Mouse (Mus musculus) urinary bladder, adult 18-20 months (tissue): ENCODE measurements around the gene Slc25a53.
"Not testable (repeated sequence)": the region's sequence is repeated elsewhere in the genome, so short reads cannot be mapped to it uniquely, and the experiment has no call there.

Experiments
- DNase-seq, 2 experiments: peaks; one replicate each; pipeline ENCODE4 v3.0.0; 2022; ENCODE audit warnings: low spot score in 2 of 2, mixed read lengths in 2 of 2

Gene Slc25a53

GRCm38 (mm10) chrX:137038000-137038483 lies at the start of gene Slc25a53:
Gene Slc25a53 (minus strand): TSS chrX:137038302.
- DNase-seq, result peak; percentile 64 to 74

- DNase-seq, result no peak
These were observed 25.1 kb upstream of the Slc25a53 start for GRCm38 (mm10) chrX:137063202-137063601.

- peak; percentile 50 to 55 for DNase-seq
These were observed 11.5 kb upstream of the Slc25a53 start, which contains the start of gene Fam199x for GRCm38 (mm10) chrX:137049425-137050225. Gene Fam199x (plus strand): TSS chrX:137049594.

- DNase-seq, result no peak
These were observed 10.9 kb upstream of the Slc25a53 start for GRCm38 (mm10) chrX:137049060-137049424.

GRCm38 (mm10) chrX:137038502-137038901 lies 400 bp upstream of the Slc25a53 start:
- no peak for DNase-seq

- DNase-seq, result no peak
These were observed 567 bp downstream of the Slc25a53 start for GRCm38 (mm10) chrX:137037470-137037999.

GRCm38 (mm10) chrX:137034322-137034721 lies 3.8 kb downstream of the Slc25a53 start:
- no peak for DNase-seq

GRCm38 (mm10) chrX:137031726-137032125 lies 6.4 kb downstream of the Slc25a53 start:
- no peak for DNase-seq

- no peak for DNase-seq
These were observed 7.2 kb downstream of the Slc25a53 start for GRCm38 (mm10) chrX:137030916-137031315.

GRCm38 (mm10) chrX:137019310-137019709 lies 18.8 kb downstream of the Slc25a53 start:
- DNase-seq, result peak; percentile 8 to 20

- no peak for DNase-seq
These were observed 20.4 kb downstream of the Slc25a53 start for GRCm38 (mm10) chrX:137017668-137018067.

GRCm38 (mm10) chrX:137015099-137015709 lies 22.9 kb downstream of the Slc25a53 start:
- no peak for DNase-seq

GRCm38 (mm10) chrX:136996256-136996655 lies 41.8 kb downstream of the Slc25a53 start:
- no peak for DNase-seq

- DNase-seq, result no peak
These were observed 44.5 kb downstream of the Slc25a53 start for GRCm38 (mm10) chrX:136993641-136994040.

- DNase-seq, result no peak
These were observed 45.0 kb downstream of the Slc25a53 start, which contains the start of gene Zcchc18 for GRCm38 (mm10) chrX:136992978-136993547. Gene Zcchc18 (plus strand): TSS chrX:136993155.

GRCm38 (mm10) chrX:136992191-136992965 lies 45.7 kb downstream of the Slc25a53 start:
- no peak for DNase-seq

GRCm38 (mm10) chrX:136991274-136991673 lies 46.8 kb downstream of the Slc25a53 start:
- no peak for DNase-seq

- DNase-seq, result no peak
These were observed 52.1 kb downstream of the Slc25a53 start for GRCm38 (mm10) chrX:136986039-136986438.

GRCm38 (mm10) chrX:136978616-136979015 lies 59.5 kb downstream of the Slc25a53 start:
- no peak for DNase-seq

GRCm38 (mm10) chrX:136976424-136977084 lies 61.5 kb downstream of the Slc25a53 start, which contains the start of the genes Tmsb15l and Tmsb15b1:
Gene Tmsb15l (minus strand): TSS chrX:136976869.
Gene Tmsb15b1 (minus strand): TSS chrX:136976874.
- DNase-seq, result peak in 1 of 2 experiments; percentile 13

- DNase-seq, result not testable (repeated sequence)
These were observed 62.7 kb downstream of the Slc25a53 start, which contains the start of gene Tmsb15b2 for GRCm38 (mm10) chrX:136975397-136975796. Gene Tmsb15b2 (minus strand): TSS chrX:136975497.
